Mouse (Mus musculus) left cerebral cortex, adult 6 months (tissue): ENCODE results near the gene Olfr862. TPM values are rescaled to one million over a fixed set of nuclear protein-coding genes. Genes with fewer than 3 reads are reported as not detected.

Experiments
- long read RNA-seq, 2 experiments: library from polyadenylated mRNA; unstranded; transcript quantifications; one replicate each; pipeline ENCODE4 v2.0.0; 2019 to 2020
- polyA plus RNA-seq: library from polyadenylated mRNA; unstranded; fragments of <200 nt; fragmentation: Nextera tagmentation; gene quantifications from 2 replicates; pipeline ENCODE4 v1.2.3, GENCODE M21; 2021

Olfr862 gene
- polyA plus RNA-seq, result not detected in 2 replicates
- long read RNA-seq, experiment 1, result 0 reads
- long read RNA-seq, experiment 2, result 0 reads

GRCm38 (mm10) chr9:19887904-19888303 is at the start of gene Olfr862:
Gene Olfr862 (minus strand): TSS chr9:19888004.

GRCm38 (mm10) chr9:19916565-19916964 is 28.8 kb upstream of the Olfr862 start, which contains the start of gene Olfr77:
Gene Olfr77 (plus strand): TSS chr9:19916865.

GRCm38 (mm10) chr9:19849647-19850046 is 38.2 kb downstream of the Olfr862 start, which contains the start of gene Olfr860:
Gene Olfr860 (minus strand): TSS chr9:19849747.

Other genes starting within 250 kb of the Olfr862 start
- gene Olfr857, start 178.6 kb downstream of the Olfr862 start, polyA plus RNA-seq, result not detected in 2 replicates
- gene Olfr58, start 107.7 kb downstream of the Olfr862 start, polyA plus RNA-seq, result not detected in 2 replicates
- gene Olfr859, start 83.1 kb downstream of the Olfr862 start, polyA plus RNA-seq, result not detected in 2 replicates
- not detected in 2 replicates for gene Olfr860, start 38.3 kb downstream of the Olfr862 start, polyA plus RNA-seq
- 0.36 and 0.44 TPM in 2 replicates for gene Olfr77, start 28.9 kb upstream of the Olfr862 start, polyA plus RNA-seq
- gene Olfr866, start 140.0 kb upstream of the Olfr862 start, polyA plus RNA-seq, result not detected in 2 replicates
- not detected in 2 replicates for gene Olfr867, start 169.6 kb upstream of the Olfr862 start, polyA plus RNA-seq
- not detected in 2 replicates for gene Olfr868, start 210.6 kb upstream of the Olfr862 start, polyA plus RNA-seq
- gene Olfr869, start 241.0 kb upstream of the Olfr862 start, polyA plus RNA-seq, result not detected in 2 replicates